Mouse (Mus musculus) c-Kit-positive CD71-negative TER-119-negative erythroid progenitor cells, embryonic 14.5 days (primary cell): Measurements from ENCODE around the gene Dock9.

Experiments used
- DNase-seq: peaks from one replicate; pipeline ENCODE4 v3.0.0-alpha.2; 2013; ENCODE audit warnings: low read depth

Dock9 gene

DNA sequence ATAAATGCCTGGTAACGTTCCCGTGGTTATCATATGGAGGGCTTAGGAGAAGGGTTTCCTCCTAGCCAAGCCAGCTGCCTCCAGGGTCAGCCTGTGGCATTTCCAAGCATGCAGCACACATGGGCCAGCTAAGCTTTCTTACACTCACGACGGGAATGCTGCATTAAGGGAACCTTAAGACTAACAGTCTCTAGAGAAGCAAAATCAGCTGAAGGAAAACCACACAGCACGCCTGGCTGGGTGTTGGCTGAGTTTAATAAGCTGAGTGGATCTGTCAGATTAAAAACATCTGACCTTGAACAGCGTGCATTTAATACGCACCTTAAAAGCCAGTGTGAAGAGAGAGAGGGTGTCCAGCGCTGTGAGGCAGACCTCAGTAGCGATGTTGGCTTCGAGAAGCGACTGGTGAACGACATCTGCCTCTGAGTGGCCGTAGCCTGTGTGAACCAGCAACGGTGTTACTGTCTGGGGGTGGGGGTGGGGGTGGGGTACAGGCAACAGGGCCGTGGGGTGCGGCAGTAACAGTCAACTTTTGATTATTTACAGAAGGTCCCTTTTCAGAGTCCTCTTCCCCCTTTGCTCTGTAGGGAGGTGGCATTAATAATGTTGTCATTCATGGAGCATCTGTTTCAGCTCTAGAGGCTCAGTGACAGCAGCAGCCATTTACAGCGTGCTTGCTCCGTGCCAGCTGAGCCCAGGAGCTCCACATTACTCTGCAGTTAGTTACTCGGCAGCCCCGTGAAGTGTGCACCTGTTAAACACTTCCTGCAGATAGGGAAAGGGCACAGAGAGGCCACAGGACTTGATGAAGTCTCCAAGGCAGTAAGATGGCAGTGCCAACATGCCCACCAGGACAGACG, 211.5 kb downstream of the Dock9 start:
- DNase-seq: no peak

DNA sequence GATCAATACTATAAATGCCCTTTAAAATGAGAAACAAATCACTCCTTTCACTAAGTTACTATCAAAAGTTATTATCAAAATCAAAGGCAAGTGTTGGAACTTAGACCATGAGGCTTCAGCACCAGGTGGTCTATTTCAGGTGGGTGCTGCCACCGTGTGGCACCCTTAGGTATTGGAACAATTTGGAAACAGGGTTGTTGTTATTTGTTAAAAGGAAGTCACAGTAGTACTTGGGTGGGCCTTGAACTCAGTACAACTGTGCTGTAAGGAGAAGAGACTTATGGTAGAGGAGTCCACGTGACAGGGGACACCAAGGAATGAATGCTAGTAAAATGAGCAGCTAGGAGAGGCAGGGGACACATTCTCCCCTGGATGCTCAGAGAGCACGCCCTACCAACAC, 218.6 kb downstream of the Dock9 start:
- peak; percentile 30 for DNase-seq

DNA sequence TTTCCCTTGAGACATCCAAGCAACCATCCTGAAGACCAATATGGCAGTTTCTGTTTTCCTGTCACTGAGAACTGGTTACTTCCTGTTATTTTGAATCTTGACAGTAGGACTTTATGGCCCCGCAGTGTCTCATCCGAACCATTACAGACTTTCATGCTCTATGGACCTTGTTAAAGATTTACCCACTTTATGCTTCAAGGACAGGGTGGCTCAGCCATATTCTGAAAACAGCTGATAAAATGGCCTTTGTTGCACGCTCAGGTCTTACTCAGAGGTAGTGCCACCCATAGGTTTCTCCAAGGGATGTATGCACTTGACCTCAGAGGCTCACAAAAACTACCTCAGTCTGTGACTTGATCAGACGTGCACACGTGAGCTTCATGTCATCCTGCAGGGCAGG, 224.2 kb downstream of the Dock9 start:
- DNase-seq: no peak

DNA sequence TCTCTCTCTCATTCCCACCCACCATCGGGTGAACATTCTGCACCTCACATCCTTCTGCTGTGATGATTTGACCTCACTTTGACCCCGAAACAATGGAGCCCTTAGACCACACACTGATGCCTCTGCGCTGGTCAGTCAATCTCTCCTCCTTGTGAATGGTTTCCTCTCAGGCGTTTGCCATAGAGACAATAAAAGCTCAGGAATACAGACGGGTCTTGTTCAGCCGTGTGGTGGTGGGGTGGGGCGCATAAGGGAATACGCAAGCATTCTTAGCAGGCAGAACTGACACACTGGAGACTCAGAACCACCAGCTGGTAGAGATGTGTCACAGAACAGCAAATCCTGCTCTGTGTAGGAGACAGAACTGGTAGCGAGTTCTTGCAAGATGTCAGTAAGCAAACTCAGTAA, 230.8 kb downstream of the Dock9 start:
- DNase-seq: no peak

DNA sequence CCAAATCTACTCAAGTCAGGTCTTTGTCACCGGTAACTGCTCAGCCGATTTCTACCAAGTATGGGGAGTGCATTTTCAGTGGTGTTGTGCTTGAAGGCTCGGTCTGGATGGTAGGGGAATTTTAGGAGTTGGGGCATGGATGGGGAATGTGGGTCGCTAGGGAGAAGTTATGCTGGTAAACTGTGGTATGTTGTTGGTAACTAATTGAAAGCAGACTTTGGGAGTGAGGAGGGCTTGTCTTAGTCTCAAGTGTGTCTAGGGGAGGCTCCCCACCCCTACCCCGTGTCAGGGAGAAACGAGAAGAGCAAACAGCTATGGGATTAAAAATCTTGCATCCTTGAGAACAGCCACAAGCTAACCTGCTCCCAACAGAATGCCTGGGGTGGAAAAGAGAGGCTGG, 231.7 kb downstream of the Dock9 start:
- DNase-seq: no peak

DNA sequence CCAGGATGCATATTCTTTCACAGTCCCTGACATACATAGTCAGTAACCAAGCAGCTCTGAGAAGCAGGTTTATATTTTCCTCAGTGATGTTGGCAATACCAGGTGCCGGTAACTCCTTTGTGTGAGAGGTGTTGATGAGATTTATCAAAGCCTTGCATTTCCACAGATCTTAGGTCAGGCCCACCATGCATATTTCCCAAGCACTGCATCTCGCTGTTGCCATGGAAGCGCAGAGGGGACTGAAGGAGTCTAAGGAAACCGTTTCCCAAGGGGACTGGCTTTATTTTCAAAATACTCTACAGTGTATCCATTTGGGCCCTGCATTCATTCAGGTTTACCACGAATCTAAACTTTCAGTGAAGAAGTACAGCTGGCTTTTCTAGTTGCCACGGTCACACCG, 233.0 kb downstream of the Dock9 start:
- DNase-seq: no peak

DNA sequence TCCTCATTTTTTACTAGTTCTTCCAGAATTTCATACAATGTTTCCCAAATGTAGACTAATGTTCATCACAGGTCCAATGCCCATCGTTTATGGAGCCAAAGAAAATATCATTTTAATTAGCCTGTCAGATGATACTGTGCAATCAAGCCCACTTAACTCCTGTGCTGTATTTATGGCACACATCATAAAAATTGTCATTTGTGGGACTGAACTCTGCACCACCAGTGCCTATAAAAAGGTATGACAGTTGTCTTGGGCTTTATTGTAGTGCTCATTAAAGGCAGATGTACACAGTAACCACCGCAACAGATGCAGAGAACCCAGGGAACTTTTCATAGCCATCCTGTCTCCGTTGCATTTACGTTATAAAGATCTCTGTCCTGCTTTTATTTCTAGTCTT, 233.7 kb downstream of the Dock9 start:
- DNase-seq: no peak

DNA sequence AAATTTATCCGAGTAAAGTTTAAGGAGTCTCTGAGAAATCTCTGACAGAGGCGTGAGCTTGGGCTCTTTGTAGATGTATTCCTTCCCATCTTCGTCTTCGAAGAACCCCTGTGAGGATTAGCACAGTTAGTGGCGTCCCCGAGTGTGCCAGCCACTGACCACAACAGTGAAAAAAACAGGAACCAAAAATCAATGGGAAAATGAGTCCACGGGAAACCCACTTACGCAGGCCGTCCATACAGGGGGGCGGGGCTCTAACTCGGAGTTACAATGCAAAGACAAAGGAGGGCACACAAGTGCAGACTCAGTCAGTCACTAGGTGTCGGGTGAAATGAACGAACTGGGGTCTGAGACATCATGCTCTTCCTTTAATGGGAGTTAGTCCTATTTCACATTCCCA, 238.6 kb downstream of the Dock9 start:
- DNase-seq: no peak

DNA sequence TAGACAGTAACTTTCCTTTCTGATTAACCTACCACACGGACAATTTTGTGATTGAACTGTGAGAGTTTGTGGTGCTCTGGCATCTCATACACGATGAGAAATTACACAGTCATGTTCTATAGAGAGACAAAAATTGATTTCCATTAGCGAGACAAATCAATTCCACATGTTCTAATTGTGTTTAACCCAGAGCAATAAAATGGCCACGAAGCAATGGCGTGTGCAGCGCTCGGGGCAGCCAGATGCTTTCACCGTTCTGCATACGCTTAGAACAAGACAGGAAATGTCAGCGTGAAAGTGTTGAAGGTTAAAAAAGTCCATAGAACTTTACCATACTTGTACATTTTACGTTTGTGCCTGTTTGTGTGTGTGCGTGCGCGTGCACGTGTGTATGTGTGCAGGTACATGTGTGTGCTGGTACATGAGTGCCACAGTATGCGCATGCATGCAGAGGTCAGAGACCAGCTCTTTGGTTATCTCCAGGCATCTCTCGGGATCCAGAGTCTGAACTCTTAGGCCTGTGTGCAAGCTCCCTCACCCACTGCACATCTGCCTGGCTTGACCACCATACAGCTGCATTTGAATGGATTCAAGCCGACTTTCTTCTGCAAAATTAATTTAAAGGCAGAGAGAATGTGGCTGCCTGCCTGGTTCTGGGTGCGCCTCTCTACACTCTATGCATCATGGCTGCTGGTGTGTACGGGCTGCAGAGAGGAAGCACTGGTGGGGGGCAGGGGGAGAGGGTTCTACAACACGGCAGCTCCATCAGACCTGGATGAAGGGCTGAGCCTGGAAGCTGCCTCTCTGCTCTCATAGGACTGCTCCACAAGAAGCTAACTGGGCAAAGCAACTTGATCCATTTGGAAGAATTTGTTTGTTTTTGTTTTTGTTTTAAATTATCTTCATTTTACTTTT, 241.0 kb downstream of the Dock9 start:
- no peak for DNase-seq

DNA sequence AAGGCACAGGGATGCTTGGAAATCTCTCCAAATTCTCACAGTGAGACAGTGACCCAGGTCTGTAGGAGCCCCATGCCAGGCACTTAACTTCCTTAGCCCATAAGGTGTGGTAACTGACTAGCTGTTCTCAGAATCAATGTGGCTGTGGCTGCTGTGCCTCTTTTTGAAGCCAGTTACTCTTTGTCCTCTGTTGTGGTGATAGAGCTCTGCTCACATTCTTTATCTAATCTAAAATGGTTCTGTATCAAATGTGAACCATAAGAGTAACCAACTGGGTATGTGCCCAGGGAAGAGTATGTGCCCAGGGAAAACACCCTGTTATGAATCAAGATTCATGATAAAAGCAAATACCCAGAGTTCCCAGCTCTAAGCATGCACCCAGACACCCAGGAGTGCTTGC, 243.9 kb downstream of the Dock9 start:
- no peak for DNase-seq

DNA sequence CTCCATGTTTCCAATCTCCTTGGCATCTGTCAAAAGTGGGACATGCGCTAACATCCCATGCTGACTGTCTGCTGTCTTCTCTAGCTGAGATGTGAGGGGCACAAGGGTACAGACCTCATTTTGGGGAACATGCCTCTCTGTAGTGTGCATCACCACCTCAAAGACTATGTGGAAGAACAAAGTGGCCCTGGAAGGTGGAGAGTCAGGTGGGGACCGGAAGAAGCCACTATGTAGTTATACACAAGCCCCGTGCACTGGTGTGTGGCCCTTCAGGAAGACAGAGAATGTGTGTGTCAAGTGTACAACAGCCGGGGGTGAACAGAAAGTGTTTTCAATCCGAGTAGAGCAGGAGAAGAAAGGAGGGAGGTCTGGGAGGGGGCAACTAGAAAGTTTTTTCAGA, 245.1 kb downstream of the Dock9 start:
- no peak for DNase-seq

DNA sequence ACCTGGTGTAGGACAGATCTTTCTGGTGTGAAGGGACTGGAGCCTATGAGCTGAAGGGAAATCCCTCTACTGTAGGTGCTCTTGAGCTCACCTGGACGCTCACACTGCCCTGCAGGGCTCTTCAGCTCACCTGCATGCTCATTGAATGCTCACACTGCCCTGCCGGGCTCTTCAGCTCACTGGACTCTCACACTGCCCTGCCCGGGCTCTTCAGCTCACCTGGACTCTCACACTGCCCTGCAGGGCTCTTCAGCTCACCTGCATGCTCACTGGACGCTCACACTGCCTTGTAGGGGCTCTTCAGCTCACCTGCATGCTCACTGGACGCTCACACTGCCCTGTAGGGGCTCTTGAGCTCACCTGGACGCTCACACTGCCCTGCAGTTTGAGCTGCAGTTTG, 247.8 kb downstream of the Dock9 start:
- DNase-seq: no peak

DNA sequence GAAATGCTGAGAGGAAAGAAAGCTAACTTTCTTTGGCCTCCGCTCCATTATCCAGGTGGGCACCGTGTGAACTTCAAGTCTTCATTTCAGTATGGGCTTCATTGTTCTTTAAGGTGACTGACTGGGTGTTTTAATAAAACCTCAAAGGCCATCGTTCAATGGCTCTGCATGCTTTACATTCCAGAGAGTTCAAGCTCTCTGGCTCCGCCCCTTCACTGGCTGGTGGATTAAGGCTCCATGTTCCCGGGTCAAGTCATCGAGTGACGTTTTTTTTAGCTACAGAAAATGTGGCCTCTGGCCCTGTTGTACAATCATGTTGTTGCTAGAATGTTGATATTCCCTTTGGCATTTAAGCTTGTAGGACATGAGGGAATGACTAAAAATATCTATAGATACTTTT, 249.9 kb downstream of the Dock9 start:
- DNase-seq: no peak

DNA sequence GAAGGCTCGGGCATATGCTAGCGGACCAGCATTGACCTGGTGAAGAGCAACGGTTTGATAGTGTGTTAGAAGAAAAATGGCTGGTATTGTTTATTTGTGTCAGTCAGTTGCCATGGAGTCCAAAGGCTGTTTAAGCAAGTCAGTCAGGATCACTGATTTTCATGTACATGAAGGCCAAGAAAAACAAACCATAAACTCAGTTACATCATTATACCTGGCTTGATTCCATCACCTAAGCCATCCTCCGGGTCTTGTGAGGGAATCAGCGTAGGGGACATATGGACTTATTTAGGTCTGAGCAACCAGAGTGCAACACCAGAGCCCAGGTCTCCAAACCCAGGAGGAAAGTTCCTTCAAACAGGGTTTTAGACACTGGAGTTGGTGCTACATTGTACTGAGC, 251.0 kb downstream of the Dock9 start:
- no peak for DNase-seq

DNA sequence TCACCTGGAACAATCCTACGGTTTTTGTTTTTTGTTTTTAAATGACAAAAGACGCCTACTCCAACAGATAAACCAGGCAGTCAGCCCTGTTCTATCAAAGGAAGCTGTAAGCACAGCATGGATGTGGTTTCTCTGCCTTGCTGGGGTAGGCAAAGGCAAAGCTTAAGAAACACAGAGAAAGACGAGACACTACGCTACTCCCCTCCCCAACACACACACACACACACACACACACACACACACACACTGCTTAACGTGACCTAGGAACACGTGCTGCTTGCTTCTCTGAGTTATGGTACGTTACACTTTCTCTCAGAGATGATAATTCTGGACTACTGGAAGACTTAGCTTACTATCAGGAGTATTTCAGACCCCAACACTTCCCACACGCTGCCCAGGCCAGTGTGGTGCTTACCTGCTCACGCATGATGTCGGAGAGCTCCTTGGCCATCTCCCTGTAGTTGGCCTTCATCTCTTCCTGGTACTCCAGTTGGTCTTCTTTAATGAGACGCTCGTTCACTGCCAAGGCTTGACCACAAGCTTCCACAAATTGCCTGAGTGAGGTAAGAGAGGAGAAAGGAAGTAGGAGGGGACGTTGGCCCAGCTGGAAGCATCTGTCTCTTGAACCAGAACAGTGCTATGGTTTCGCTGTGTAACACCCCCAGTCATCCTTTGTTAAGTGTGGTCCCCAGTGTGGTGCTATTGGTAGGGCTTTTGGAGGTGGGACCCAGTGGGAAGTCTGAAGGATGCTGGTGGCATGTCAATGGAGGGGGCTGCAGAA, 251.9 kb downstream of the Dock9 start:
- no peak for DNase-seq

DNA sequence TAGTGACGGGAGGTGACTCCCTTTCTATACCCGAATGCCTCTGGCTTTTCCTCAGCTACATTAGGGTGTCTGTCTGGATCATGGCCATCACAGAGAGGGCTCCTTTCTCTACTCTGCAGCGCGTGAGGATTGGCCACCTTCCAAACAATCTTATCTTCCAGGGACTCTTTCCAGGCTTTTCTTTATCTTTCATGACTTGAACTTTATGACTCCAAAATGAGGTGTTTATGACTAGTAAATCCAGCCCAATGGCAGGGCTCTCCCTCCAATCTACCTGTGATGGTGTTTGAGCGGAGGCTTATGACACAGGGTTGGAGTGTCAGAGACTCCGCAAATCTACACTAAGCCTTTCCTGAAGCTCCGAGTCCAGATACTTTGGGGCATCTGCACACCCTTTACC, 256.4 kb downstream of the Dock9 start:
- no peak for DNase-seq

DNA sequence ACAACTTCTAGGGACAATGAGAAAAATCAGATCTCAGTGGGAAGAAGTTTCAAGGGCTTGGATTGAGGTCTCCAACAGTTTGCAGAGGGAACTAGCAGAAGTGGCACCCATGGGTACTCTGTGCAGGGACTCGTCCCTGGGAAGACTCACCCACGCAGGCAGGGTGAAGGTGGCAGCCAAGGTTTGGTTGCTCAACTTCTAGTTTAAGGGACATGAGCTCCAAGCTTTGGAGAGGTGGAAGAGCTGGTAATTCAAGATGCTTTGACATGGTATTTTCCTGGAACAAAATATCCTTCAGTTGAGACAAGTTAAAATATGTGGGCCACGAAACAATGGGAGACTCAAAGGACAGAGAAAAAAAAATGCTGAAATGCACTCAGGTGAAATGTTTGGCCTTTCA, 263.1 kb downstream of the Dock9 start:
- no peak for DNase-seq

DNA sequence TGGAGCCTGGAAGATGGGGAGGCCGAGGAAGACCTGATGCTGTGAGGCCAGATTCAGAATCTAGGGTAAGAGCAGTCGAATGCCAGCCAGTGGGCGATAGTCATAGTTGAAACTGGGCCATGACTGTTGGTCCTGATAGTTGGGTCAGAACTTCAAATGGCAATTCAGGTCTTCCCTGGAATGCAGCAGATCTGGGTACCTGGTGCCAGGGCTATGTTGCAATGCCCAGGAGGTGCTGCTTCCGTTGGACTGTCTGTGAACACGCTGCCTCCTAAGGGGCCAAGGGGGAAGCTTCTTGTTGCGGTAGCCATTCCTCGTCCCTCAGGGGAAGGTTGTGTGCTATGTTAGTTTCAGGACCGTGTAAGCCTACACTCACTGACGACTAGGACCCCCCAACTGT, 266.8 kb downstream of the Dock9 start:
- DNase-seq: no peak

DNA sequence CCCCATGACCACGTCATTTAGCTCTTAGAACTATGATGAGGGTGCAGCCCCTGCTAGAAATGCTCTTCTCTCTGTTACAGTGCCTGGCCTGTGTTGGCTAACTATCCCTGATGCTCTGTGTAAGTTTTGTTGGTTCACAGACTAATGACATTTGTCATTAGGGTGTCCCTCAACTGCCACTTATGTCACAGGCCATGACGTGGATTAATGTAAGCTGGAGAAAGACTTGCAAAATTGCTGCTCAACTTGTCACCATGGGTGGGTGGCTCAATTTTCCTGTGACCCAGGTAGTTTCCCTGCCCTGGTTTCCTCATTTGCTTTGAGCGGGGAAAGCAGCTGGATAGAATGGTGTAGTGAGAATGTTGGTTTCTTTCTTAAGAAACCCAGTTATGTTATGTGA, 269.8 kb downstream of the Dock9 start:
- DNase-seq: no peak

DNA sequence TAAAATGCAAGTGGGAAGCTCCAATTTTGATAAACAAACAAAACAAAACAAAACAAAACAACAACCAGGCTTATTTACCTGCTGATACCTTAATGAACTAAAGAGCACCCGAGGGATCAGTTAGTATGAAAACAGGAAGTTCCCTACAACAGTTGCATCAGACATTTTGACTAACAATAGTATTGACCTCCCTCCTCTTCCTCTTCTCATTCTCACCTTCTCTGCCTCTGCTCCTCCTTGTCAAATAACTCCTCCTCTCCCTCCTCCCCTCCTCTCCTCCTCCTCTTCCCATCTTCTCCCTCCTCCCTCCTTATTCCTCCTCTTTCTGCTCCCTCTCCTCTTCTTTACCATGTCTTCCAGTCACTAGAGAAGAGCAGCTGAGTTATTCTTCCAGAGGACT, 270.4 kb downstream of the Dock9 start:
- no peak for DNase-seq

DNA sequence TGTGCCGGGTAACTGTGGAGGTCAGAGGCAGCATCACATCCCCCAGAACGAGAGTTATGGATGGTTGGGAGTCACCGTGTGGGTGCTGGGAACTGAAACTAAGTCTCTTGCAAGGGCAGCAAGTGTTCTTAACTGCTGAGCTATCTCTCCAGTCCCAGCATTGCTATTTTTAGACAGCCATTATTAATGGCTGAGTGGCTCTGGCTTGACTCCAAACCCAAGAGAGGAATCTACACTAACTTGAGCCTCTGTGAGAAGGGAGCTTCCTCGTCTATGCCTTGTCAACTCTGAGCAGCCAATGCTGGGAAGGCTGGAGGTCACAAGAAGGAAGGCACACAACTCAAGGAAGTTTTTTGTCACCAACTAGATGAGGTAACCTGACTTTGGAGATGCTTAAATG, 275.9 kb downstream of the Dock9 start:
- DNase-seq: no peak

DNA sequence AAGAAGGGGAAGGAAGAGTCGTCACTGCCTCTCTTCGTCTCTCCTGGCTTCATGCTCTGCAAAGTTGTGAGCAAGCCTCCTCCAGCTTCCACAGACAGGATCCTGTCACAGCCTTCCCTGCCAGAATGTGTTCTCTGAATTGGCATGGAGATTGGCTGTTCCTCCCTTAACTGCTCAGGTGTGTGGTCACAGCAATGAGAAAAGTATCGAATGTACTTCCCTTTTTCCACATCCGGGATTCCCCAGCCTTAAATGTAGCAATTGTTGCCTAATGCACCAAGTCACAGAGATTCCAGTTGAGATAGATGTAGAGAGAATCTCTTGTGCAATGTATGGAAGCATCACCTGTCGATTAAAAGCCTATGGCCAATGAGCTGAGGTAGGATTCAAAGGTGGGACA, 280.8 kb downstream of the Dock9 start:
- no peak for DNase-seq

DNA sequence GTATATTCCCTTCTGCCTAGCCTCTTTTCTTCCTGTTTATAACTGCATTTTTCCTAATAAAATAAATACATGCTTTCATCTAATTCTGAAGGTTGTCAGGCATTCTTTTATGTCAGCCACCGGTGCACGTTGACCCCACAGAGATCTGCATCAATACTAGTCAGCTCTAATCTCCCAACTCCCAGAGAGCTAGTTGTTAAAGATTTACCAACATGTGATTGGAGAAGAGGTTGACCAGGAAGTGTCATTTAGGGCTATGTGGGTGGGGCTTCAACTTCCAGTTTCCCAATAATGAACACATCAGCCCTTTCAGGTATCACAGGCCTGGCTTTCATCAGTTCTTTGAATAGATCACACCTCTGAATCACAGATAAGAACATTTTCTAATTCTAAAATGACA, 288.7 kb downstream of the Dock9 start:
- DNase-seq: no peak
